Mouse (Mus musculus) forebrain, embryonic 16.5 days (tissue): ENCODE measurements around the gene Wsb2. TPM values are rescaled to one million over a fixed set of nuclear protein-coding genes. Genes with fewer than 3 reads are reported as not detected.

Experiments used
- ATAC-seq: fragments of 200-750 bp; cut with Nextera tagmentation; 2 replicates; pipeline ENCODE4 v1.8.0; 2017; ENCODE audit warnings: mild to moderate bottlenecking, moderate library complexity
- H3K27ac ChIP-seq: fragments of 300-500 bp; sonication (generic); 2 replicates; pipeline ENCODE4 v1.5.1; 2014; ENCODE audit warnings: low read length, control low read depth
- H3K27me3 ChIP-seq: fragments of 300-500 bp; sonication (generic); replicated peaks from 2 replicates; pipeline ENCODE4 v1.6.1; 2014; ENCODE audit warnings: low read length; ENCODE audit not compliant: control insufficient read depth, insufficient read depth
- H3K36me3 ChIP-seq: fragments of 300-500 bp; sonication (generic); 2 replicates; pipeline ENCODE4 v1.6.1; 2014; ENCODE audit not compliant: control insufficient read depth, insufficient read depth
- H3K4me1 ChIP-seq: fragments of 300-500 bp; sonication (generic); replicated peaks from 2 replicates; pipeline ENCODE4 v1.6.1; 2014; ENCODE audit warnings: low read length; ENCODE audit not compliant: control insufficient read depth, insufficient read depth
- H3K4me2 ChIP-seq: fragments of 300-500 bp; sonication (generic); 2 replicates; pipeline ENCODE4 v1.6.1; 2014; ENCODE audit warnings: mild to moderate bottlenecking, low read length, control low read depth
- H3K4me3 ChIP-seq: fragments of 300-500 bp; sonication (generic); replicated peaks from 2 replicates; pipeline ENCODE4 v1.5.1; 2014; ENCODE audit warnings: mild to moderate bottlenecking, low read length, control low read depth
- H3K9ac ChIP-seq: fragments of 300-500 bp; sonication (generic); replicated peaks from 2 replicates; pipeline ENCODE4 v1.6.1; 2014; ENCODE audit warnings: low read depth, low read length, control low read depth
- H3K9me3 ChIP-seq: fragments of 300-500 bp; sonication (generic); 2 replicates; pipeline ENCODE4 v1.6.1; 2016; ENCODE audit warnings: low read length; ENCODE audit not compliant: control insufficient read depth
- WGBS: fragments of 180-500 bp; shearing (Covaris S2); extraction: QIAGEN DNeasy Blood & Tissue Kit; methylation state at CpG from one replicate; pipeline ENCODE4 v1.1.7; 2014; 5-methylcytosine and 5-hydroxymethylcytosine counted together
- polyA plus RNA-seq: library from polyadenylated mRNA; unstranded; fragments of >200 nt; fragmentation: Nextera tagmentation; extraction: Ambion mirVana; gene quantifications from 2 replicates; pipeline ENCODE4 v1.2.1, GENCODE M21; 2015

Wsb2 gene
- polyA plus RNA-seq, 1 experiment from 2014 or later = 227 TPM

DNA sequence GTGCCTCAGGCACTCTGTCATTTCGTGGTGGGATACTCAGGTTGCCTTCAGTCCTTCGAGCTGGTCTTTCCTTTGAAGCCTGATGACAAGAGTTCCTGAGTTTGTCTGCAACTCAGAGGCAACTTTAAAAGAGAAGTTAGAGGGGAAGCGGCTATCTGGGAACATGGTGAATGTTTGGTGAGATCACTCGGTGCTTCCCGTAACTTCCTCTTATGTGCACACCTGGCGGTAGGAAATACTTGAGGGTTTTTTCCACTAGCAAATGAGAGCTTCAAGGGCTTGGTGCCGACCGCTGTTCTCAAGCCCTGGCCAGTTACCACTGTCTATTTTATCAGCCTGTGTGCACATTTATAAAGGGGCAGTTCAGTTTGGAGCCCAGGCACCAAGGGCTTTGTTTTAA lies 3.0 kb upstream of the Wsb2 start:
- Histone ChIP-seq H3K4me3 (no peak overlapping the region), H3K27ac (no peak overlapping the region), H3K4me2 (no peak overlapping the region), H3K9me3 (no peaks in the 10 kb centered on the region), H3K4me1 (peaks cover 14% of the 10 kb centered on the region), H3K27me3 (no peaks in the 10 kb centered on the region), H3K9ac (no peak overlapping the region), H3K36me3 (no peaks in the 10 kb centered on the region)
- no peak for ATAC-seq
- 77% methylated on average over 8 of the region's 8 CpGs for WGBS

DNA sequence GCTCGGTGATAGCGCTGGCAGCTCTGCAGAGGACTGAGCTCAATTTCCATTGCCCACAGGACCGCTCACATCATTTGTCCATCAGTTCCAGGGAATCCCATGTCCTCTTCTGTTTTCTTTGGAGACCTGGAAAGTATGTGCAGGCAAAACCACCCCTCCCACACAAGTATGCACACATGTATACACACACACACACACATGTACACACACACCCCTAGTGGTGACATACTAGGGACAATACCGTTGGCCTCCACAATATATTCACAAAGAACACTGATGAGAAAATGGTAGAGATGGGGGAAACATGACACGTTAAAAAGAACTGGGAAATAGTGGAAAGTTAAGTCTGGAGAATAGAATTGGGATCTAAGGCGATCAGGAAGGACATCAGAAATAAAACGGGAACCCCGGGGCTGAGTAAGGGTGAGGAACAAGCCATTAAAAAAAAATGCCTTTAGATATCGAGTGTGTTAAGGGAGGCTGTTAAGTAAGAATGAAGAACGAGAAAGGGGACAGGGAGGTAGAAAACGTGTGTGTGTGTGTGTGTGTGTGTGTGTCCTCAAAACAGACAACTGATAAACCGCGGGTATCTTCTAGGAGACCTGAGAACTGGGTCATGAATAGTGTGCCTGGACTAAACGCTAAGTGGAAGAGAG lies 1.3 kb upstream of the Wsb2 start:
- WGBS = 51% methylated on average over 14 of the region's 14 CpGs
- Histone ChIP-seq H3K27me3 (no peaks in the 10 kb centered on the region), H3K9me3 (no peaks in the 10 kb centered on the region), H3K4me1 (peaks cover 30% of the 10 kb centered on the region), H3K27ac (peak overlapping the region; percentile 19; the same call in 1 of the 2 replicates), H3K4me2 (peak overlapping the region; percentile 94), H3K36me3 (no peaks in the 10 kb centered on the region), H3K9ac (no peak overlapping the region), H3K4me3 (no peak overlapping the region)
- no peak for ATAC-seq

- no peaks in the 10 kb centered on the region for H3K9me3 ChIP-seq
- H3K4me3 ChIP-seq = peak overlapping the region; percentile 99
- under 1% methylated on average over 18 of the region's 24 CpGs for WGBS
- peak; percentile 66 for ATAC-seq
- peak overlapping the region; percentile 94 for H3K4me2 ChIP-seq
- H3K9ac ChIP-seq = peak overlapping the region; percentile 98
- H3K36me3 ChIP-seq = no peaks in the 10 kb centered on the region
- peaks cover 35% of the 10 kb centered on the region for H3K4me1 ChIP-seq
- H3K27ac ChIP-seq = peak overlapping the region; percentile 86
- no peaks in the 10 kb centered on the region for H3K27me3 ChIP-seq
These were observed 557 bp upstream of the Wsb2 start for GRCm38 (mm10) chr5:117356365-117357128.

- Histone ChIP-seq H3K4me2 (peak overlapping the region; percentile 94), H3K4me3 (peak overlapping the region; percentile 99), H3K27me3 (no peaks in the 10 kb centered on the region), H3K4me1 (peaks cover 35% of the 10 kb centered on the region), H3K36me3 (no peaks in the 10 kb centered on the region), H3K9ac (peak overlapping the region; percentile 98), H3K9me3 (no peaks in the 10 kb centered on the region), H3K27ac (peak overlapping the region; percentile 86)
- under 1% methylated on average over 47 of the region's 49 CpGs for WGBS
- peak; percentile 46 for ATAC-seq
These were observed 559 bp downstream of the Wsb2 start for GRCm38 (mm10) chr5:117357478-117358247.

DNA sequence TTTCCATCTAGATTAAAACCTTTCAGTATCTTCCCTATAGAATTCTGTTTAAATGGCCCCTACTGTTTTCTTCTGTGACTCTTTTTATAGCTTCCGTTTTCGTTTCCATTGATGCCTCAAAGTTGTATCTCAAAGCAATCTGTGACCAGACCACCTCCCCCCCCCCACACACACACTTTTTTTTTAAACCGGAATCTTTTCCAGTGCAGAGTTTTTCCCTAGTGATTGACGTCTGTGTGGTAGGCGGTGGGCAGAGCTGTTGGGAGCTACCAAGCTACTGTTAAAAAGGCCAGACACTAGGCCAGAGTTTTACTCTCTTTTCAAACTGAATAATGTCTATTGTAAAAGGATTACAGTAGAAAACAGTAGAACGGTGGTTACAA lies 1.1 kb downstream of the Wsb2 start:
- 3% methylated on average over 6 of the region's 6 CpGs for WGBS
- H3K27ac ChIP-seq = peak overlapping the region; percentile 86
- peak overlapping the region; percentile 99 for H3K4me3 ChIP-seq
- H3K9ac ChIP-seq = peak overlapping the region; percentile 98
- no peaks in the 10 kb centered on the region for H3K36me3 ChIP-seq
- H3K4me1 ChIP-seq = peaks cover 35% of the 10 kb centered on the region
- no peaks in the 10 kb centered on the region for H3K27me3 ChIP-seq
- peak overlapping the region; percentile 94 for H3K4me2 ChIP-seq
- H3K9me3 ChIP-seq = no peaks in the 10 kb centered on the region
- no peak for ATAC-seq

- peaks cover 35% of the 10 kb centered on the region for H3K4me1 ChIP-seq
- no peak for ATAC-seq
- H3K9ac ChIP-seq = no peak overlapping the region
- H3K4me3 ChIP-seq = no peak overlapping the region
- H3K36me3 ChIP-seq = no peaks in the 10 kb centered on the region
- no peak overlapping the region for H3K27ac ChIP-seq
- peak overlapping the region; percentile 4; the same call in 1 of the 2 replicates for H3K4me2 ChIP-seq
- WGBS = 38% methylated on average over 11 of the region's 11 CpGs
- H3K27me3 ChIP-seq = no peaks in the 10 kb centered on the region
- no peaks in the 10 kb centered on the region for H3K9me3 ChIP-seq
These were observed 1.6 kb downstream of the Wsb2 start for GRCm38 (mm10) chr5:117358725-117359124.

DNA sequence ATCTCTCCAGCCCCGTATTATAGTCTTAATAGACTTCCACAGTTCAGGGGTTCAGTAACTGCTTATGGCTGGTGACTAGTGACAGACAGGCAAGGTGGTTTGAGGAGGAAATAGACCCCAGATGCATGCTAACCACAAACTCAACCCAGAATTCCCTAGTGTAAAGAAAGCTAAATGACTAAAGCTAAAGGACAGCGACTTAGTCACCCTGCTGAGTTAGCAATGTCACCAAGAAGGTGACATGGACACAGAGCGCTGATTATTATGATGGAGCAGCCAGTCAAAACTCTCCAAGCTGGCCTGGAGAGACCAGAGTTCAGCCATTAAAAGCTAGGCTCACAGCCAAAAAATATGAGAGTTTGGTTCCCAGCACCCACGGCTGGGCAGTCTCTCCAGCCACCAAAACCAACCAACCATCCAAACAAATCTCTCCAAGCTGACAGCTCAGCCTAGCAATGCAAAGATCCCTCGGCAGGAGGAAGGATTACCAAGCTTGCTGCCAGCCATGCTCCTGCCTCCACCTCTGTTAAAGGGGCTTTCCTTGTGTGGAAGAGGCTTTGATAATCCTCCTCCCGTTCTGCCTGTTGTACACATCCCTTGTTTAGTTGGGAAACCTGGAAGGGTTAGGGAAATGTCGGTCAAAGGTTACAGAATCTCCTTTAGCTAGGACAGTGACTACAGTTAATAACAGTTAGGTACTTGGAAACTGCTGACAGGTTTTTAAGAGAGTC lies 2.6 kb downstream of the Wsb2 start:
- Histone ChIP-seq H3K9me3 (no peaks in the 10 kb centered on the region), H3K27me3 (no peaks in the 10 kb centered on the region), H3K4me2 (no peak overlapping the region), H3K4me1 (peaks cover 35% of the 10 kb centered on the region), H3K27ac (no peak overlapping the region), H3K4me3 (no peak overlapping the region), H3K36me3 (peaks cover 2% of the 10 kb centered on the region; the same call in 1 of the 2 replicates), H3K9ac (no peak overlapping the region)
- 29% methylated on average over 7 of the region's 7 CpGs for WGBS
- no peak for ATAC-seq

- Histone ChIP-seq H3K36me3 (peaks cover 2% of the 10 kb centered on the region; the same call in 1 of the 2 replicates), H3K4me1 (peaks cover 35% of the 10 kb centered on the region), H3K9me3 (no peaks in the 10 kb centered on the region), H3K27me3 (no peaks in the 10 kb centered on the region), H3K27ac (no peak overlapping the region), H3K4me2 (no peak overlapping the region), H3K9ac (no peak overlapping the region), H3K4me3 (no peak overlapping the region)
- WGBS = 19% methylated on average over 13 of the region's 13 CpGs
- no peak for ATAC-seq
These were observed 3.1 kb downstream of the Wsb2 start for GRCm38 (mm10) chr5:117360228-117360515.
